Mouse (Mus musculus) left cerebral cortex, adult 18-20 months (tissue): Measurements from ENCODE around the gene Gtpbp3. TPM values are rescaled to one million over a fixed set of nuclear protein-coding genes. Genes with fewer than 3 reads are reported as not detected.
A peak's percentile ranks its signal among the peaks of the same experiment; 100 is the strongest.

Experiments
- DNase-seq, 2 experiments: peaks; one replicate each; pipeline ENCODE4 v3.0.0; 2021 to 2022; ENCODE audit warnings: low spot score in 2 of 2, mixed read lengths in 1 of 2
- total RNA-seq, 2 experiments: library from RNA; stranded (reverse); gene quantifications; 2 replicates each; pipeline ENCODE4 v1.2.3; 2021

The Gtpbp3 gene
- total RNA-seq, 2 experiments from 2014 or later, result 29.3 to 36.7 TPM

DNA sequence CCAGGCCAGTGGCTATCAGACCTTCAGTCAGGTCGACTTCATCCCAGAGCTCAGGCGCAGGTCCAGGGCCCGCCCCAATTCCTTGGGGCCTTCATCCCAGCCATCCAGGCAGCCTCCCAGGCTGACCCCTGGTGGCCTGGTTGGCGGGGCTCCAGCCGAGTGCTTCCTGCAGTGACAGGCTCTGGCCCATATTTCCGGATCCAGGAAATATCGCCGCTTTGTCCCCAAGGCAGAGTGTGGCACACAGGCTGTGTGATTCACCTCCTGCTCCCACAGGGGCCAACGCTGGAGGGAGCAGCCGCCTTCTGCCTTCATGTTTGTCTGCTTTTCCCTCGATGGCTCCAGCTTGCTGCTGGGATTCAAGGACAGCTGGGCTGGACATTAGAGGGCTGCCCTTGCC lies 8.6 kb downstream of the Gtpbp3 start:
- no peak for DNase-seq

DNA sequence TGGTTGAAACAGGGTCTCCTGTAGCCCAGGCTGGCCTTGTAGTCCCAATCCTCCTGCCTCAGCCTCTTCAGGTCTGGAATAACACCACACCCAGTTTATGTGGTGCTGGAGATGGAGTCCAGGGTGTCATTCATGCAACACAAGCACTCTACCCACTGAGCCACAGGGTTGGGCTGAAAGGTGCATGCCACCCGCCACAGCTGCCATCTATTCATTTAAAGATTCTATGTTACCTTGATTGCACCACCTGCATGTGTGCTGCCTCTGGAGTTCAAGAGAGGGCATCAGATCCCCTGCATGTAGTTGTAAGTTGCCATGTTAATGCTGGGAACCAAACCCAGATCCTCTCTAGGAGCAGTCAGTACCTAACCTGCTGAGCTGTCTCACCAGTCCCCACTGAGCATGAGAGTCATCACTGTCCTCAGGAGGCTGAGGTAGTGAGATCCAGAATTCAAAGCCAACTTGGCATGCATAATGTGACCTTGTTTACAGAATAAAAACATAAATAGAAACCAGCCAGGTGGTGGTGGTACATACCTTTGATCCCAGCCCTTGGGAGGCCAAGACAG lies 9.3 kb downstream of the Gtpbp3 start:
- DNase-seq, result no peak

DNA sequence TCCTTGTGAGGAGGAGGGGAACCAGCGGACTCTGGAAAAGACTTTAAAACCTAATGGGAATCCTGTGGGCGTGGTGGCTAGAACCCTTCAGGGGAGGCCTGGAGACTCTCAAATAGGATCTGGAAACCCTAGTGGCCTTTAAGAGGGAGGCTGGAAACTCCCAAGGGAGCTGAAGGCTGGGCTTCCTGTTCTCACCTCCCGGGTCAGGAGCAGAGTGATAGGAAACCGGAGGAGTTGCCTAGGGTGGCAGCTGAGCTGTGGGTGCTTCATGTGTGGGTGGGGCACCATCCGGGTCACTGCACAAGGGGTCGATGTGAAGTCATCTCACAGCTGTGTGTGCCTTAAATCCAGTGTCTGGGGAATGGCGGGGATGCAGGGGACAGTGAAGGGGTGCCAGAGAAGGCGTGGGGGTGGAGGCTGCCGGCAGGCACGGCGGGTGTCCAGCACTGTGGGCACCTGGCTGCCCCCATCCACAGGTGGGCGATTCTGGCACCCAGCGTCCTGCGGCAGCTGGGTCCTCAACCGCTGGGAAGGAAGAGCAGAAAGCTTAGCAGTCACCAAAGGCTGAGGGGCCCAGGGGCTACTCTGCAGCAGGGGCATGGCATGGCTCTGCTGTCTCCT lies 10.1 kb downstream of the Gtpbp3 start:
- DNase-seq, result no peak

DNA sequence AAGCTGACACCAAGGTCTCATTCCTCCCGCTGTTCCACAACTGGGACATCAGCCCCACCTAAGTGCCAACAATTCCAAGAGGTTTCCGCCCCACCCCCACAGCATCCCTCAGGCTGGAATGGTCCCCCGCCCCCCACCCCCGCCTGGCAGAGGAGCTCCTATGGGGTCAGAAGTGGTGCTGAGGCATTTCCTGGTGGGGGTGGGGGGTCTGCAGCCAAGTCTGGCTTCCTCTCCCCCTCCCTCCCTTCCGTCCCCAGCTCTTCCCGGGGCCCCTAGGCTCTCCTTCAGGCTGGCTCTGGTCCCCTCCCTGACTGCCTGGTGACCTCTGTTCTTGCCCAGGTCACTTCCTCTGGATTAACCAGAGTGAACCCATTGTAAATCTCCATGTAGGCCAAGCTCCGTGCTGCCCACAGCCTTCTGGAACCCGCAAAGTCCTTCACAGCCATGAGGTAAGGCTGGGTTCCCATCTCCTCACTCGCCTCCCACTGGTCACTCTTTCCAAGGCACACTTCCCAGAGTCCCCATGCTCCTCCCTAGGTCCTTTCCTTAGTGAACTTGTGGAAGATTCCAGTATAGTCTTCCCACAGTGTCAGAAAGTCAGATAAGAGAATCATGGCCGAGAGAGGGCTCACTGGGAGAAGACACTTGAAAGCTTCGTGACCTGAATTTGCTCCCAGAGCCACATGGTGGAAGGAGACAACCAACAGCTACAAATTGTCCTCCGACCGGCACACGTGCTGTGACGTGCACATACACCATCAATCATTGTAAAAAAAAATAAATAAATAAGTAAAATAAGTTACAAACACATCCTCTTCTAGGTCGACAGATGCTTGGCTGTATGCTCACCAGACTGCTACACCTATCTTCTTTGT lies 11.2 kb downstream of the Gtpbp3 start:
- no peak for DNase-seq

DNA sequence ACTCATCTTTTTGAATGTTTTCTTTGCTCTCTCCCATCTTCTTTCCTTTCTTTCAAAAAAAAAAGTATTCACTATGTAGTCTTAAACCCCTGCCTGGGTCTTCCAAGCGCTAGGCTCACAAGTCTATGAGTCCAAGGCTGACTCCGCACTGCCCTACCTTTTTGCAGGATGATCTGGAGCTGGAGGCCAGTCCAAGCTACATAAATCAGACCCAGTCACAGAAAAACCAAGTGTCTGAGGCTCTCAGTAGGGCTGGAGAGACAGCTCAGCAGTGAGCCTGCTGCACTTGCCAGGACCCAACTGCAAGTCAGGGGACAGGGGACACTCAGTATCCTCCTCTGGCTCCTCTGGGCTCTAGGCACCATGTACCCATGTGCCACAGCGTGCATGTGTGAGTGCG lies 16.4 kb downstream of the Gtpbp3 start:
- no peak for DNase-seq

DNA sequence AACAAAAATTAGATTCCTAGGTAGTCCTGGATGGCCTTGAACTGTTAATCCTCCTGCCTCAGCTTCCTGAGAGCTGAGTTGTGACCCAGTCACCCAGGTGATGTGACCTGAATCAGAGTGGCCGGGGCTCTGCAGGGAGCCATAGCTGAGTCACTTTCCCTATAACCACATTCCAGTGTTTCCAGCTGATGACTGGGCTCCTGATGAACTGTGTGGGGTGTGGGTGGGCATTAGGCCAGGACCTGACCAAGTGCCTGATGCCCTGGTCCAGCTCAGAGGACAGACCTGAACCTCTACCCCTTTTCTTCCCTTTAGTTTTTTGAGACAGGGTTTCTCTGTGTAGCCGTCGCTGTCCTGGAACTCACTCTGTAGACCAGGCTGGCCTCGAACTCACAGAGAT lies 17.4 kb downstream of the Gtpbp3 start:
- DNase-seq, result no peak

DNA sequence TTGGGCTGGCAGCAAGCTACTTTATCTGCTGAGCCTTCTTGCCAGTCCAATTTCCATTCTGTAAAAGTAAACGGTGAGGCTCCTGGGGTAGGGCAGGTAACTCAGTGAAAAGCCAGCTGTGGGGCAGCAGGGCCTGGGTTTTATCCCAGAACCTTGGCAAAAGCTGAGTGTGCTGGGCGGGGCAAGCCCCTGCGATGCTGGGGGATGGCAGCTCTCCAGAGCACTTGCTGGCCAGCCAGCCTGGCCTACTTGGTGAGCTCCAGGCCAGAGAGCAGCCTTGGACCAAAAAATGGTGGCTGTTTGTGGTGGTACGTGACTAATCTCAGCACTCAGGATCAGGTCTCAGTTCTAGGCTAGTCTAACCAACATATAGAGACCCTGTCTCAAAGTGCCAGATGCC lies 18.1 kb downstream of the Gtpbp3 start:
- DNase-seq, result no peak

DNA sequence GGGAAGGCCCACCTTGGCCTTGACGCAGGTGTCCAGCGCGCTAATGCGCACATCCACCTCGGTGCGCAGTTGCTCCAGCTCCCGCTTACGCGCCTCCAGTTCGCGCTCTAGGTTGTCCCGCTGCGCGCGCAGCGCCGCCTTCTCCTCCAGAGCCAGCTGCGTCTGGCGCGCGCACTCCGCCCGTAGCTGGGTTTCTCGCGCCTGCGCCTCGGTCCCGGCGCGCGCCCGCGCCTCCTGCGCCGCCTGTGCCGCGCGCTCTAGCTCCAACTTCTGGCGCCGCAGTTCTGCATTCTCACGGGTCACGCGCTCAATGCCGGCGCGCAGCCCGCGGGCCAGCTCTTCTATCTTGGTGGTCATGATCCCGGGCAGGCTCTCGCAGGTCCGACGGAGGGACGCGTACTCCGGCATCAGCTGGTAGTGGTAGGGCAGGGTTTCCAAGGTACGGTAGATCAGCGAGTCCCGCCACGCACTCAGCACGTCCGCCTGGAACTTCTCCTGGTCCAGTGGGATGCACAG lies 19.7 kb downstream of the Gtpbp3 start:
- DNase-seq, result peak; percentile 71 to 91

DNA sequence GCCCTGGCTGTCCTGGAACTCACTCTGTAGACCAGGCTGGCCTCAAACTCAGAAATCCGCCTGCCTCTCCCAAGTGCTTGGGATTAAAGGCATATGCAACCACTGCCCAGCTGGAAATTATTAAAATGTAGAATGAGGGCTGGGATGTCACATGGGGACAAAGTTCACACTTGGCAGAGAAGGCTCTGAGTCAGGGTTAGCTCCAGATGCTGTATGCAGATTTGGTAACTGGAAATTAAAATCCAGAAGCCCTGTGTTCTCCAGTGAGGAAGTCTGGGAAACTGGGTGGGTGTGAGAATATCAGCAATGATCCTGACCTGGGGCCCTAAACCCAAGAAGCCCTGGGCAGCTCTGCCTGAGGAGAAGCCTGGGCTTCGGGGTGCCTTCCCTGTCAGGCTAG lies 21.4 kb downstream of the Gtpbp3 start:
- no peak for DNase-seq

DNA sequence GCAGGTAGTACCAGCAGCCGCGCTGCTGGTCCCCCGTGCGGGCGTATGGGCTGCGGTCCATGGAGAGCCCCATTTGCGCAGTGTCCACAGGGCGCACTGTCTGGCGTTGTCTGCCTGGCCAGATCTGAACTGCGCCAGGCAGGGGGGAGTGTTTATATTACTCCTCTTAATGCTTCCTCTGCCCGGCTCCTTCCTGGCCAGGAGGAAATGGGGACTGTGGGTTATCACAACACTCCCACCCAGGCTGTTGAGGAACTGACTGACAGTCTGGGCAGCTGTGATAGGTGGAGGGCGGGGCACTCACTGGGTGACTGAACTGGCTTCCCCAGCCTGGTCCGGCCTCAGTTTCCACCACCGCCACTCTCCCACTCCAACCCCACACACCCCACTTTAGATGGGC lies 23.7 kb downstream of the Gtpbp3 start, which contains the start of gene Plvap:
Gene Plvap, minus strand, starts transcription at position 109 of the 400 bp plus-strand sequence.
- DNase-seq, result no peak

DNA sequence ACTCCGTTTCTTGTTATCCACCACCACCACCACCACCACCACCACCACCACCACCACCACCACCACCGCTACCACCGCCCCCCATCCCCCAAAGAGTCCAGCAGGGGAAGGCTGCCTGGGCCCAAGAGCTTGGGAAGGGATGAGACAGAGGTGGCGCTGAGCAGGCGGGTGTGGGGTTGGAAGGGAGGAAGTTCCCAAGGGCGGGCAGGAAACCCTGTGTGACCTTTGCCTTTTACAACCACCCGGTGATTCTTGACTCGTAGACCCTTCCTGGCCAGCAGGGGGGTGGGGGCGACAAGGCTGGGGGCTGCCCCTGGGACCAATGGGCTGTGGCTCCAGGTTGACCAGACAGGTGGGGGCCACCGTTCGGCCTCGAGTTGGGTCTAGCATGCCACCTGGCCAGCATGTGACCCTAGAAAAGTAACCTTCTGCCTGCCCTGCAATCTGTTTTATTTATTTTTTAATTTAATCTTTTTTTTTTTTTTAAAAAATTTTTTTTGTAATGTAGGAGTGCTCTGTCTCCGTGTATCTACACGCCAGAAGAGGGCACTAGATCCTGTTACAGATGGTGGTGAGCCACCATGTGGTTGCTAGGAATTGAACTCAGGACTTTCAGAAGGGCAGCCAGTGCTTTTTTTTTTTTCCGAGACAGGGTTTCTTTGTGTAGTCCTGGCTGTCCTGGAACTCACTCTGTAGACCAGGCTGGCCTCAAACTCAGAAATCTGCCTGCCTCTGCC lies 25.3 kb downstream of the Gtpbp3 start:
- no peak for DNase-seq

DNA sequence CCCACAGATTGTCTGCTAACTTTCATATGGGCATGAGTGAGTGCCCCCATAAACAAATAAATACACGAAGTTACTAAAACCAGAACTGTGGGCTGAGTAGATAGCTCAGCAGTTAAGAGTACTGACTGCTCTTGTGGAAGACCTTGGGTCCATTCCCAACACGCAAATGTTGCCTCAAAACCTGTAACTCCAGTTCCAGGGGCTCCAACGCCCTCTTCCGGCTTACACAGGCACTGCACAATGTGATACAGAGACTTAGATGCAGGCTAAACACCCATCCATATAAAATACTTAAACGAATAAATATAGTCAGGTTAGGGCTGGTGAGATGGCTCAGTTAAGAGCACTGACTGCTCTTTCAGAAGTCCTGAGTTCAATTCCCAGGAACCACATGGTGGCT lies 27.1 kb downstream of the Gtpbp3 start:
- no peak for DNase-seq

DNA sequence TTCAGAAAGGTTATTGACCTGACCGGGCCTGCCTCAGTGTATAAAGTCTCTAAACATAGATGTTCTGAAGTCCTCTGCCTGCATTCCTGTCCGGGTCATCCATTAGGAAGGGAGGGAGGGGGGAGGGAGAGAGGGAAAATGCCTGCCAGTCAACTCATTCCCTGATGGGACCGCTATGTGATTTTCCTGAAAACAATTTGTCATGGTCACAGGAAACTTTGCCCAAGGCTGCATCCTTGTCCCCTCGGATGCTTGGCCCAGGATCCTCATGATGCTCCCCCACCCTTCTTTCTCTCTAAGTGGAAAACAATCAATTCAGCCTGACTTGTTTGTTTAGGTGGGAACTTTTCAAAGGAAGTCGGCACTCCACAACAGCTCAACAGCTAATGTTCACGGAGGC lies 28.9 kb downstream of the Gtpbp3 start:
- DNase-seq, result no peak

DNA sequence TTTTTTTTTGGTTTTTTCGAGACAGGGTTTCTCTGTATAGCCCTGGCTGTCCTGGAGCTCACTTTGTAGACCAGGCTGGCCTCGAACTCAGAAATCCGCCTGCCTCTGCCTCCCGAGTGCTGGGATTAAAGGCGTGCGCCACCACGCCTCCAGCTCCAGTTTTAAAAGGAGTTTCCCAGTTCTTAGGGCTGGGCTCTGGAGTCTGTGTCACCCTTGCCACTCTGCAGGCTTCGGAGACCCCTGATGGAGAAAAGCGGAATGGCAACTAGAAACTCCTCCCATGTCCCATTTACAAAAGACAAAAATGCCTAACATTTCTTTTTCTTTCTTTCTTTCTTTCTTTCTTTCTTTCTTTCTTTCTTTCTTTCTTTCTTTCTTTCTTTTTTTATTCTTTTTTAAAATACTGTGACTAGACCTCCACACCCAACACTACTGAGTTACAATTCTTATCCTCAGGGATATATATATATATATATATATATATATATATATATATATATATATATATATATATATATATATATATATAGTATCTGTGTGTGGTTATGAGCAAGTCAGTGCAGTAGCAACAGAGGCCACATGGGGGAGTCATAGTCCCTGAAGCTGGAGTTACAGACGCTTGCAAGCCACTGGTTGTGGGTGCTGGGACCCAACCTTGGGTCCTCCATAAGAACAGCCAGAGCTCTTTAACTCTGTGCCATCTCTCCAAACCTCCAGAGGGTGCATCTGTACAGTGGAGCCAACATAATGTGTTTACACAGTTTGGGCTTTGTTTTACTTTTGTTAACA lies 31.3 kb downstream of the Gtpbp3 start:
- DNase-seq, result peak in 1 of 2 experiments; percentile 57

DNA sequence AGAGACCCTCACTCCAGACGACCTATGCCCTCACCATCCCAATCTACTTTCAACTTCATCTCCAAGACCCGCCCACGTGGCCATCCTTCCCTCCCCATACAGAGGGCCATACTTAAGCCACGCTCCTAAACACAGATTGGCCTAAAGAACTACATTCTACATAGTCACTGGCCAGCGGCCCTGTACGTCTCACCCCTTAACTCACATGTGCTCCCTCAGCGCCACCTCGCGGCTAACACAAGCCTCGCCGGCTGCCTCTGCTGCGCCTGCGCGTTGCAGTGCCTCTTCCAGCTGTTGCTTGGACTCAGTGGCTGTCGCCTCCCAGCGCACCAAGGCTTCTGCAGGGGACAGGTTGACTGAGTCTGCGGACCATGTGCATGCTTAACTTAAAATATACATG lies 33.7 kb downstream of the Gtpbp3 start:
- DNase-seq, result peak; percentile 92 to 96

DNA sequence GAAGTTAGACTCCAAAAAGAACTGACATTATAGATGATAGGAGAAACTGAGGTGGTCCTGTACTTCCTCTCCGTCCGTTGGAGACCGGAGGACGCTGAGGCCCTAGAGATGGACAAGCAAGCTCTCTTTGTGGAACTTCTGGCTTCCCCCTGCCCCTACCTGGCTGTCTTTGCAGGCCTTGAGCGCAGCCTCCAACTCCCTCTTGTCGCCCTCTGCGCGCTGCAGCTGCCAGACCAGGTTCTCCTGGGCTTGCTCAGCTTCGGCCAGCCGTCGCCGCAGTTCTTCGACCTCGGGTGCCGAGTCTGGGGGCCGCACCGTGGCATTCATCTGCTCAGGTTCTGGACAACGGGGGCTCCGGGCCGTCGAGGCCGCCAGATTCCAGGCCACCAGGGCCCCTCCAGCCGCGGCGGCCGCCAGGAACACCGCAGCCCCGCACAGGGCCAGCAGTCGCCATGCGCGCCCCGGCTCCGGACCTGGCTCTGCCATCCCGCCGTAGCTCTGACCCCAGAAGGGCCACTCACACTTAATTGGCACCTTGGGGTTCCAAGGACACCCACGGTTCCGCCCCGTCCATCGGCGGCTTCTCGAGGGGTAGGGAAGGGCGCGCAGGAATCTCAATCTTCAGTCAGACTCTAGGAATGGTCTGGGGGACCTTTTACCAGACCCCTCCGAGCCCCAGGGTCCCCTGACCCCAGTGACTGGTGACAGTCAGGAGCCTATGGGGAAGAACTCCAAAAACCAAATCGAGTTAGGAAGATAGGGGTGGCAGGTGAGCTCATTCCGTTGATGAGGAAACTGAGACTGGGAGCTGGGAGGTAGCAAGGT lies 37.5 kb downstream of the Gtpbp3 start, which contains the start of gene Ccdc194:
Gene Ccdc194, minus strand, starts transcription at position 486 of the 825 bp plus-strand sequence.
- no peak for DNase-seq

DNA sequence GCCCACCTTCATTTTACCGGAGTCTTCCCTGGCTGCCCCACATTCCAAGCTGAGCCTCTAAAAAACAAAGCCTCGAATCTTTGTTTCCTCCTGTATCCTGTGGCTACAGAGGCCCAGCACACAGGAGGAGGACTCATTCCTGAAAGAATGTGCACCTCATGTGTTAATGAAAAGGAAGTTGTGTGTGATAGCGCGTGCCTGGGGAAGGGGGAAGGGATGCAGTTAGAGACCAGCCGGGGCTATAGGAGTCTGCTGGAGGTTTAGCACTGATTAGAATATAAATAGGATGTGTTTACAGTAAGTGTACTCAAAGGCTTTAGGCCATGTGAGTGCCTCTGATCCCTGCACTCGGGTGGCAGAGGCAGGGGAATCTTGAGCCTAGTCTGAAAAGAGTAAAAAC lies 38.4 kb downstream of the Gtpbp3 start:
- DNase-seq, result no peak

DNA sequence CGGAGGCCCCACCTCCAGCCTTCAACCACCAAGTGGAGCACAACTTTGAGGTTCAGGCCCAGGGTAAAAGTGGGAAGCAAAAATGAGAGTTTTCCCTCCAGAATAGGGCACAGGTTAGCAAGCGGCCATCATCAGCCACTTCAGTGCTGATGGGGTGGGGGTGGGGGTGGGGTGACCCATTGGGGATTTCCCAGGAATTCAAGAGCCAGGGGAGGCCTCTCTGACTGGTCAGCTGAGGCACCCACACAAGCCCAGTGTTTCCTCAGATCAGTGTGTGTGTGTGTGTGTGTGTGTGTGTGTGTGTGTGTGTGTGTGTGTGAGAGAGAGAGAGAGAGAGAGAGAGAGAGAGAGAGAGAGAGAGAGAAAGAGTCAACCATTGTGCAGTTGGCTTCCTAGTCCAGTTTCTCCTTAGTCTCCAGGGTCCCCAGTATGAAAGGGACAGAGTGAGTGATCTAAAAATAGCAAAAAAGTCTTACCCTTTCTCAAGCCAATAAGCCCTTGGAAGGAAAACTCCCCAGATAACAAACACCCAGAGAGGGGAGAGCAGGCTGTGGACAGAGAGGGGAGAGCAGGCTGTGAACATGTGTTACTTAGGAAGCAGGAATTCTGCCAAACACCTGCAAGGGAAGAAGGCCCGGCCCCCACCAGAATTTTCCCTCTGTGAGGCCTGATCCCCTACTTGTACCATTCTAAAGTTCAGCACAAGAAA lies 39.4 kb downstream of the Gtpbp3 start:
- DNase-seq, result no peak
